Mouse (Mus musculus) midbrain, embryonic 14.5 days (tissue): ENCODE results near the gene Hnrnpa1. TPM values are rescaled to one million over a fixed set of nuclear protein-coding genes. Genes with fewer than 3 reads are reported as not detected.
"Not testable (repeated sequence)": the region's sequence is repeated elsewhere in the genome, so short reads cannot be mapped to it uniquely, and the experiment has no call there.

ENCODE experiments used
- ATAC-seq: fragments of 200-750 bp; cut with Nextera tagmentation; 2 replicates; pipeline ENCODE4 v1.8.0; 2017; ENCODE audit warnings: moderate number of reproducible peaks, moderate library complexity; ENCODE audit not compliant: low FRiP score, low TSS enrichment
- DNase-seq: peaks from one replicate; pipeline ENCODE4 v3.0.0-alpha.2; 2015
- H3K27ac ChIP-seq: fragments of 300-500 bp; sonication (generic); replicated peaks from 2 replicates; pipeline ENCODE4 v1.5.1; 2014; ENCODE audit warnings: mild to moderate bottlenecking, low read depth, low read length, moderate library complexity
- H3K27me3 ChIP-seq: fragments of 300-500 bp; sonication (generic); 2 replicates; pipeline ENCODE4 v1.6.1; 2014; ENCODE audit warnings: low read length, control low read depth, mixed read lengths; ENCODE audit not compliant: control insufficient read depth, insufficient read depth
- H3K36me3 ChIP-seq: fragments of 300-500 bp; sonication (generic); 2 replicates; pipeline ENCODE4 v1.6.1; 2014; ENCODE audit warnings: low read length, control low read depth; ENCODE audit not compliant: control insufficient read depth, insufficient read depth
- H3K4me1 ChIP-seq: fragments of 300-500 bp; sonication (generic); 2 replicates; pipeline ENCODE4 v1.6.1; 2014; ENCODE audit warnings: mild to moderate bottlenecking, antibody characterized with exemption, low read length, control low read depth; ENCODE audit not compliant: control insufficient read depth, insufficient read depth
- H3K4me2 ChIP-seq: fragments of 300-500 bp; sonication (generic); 2 replicates; pipeline ENCODE4 v1.6.1; 2014; ENCODE audit warnings: mild to moderate bottlenecking, low read length, moderate library complexity
- H3K4me3 ChIP-seq: fragments of 300-500 bp; sonication (generic); replicated peaks from 2 replicates; pipeline ENCODE4 v1.5.1; 2014; ENCODE audit warnings: low read depth, low read length
- H3K9ac ChIP-seq: fragments of 300-500 bp; sonication (generic); replicated peaks from 2 replicates; pipeline ENCODE4 v1.6.1; 2014; ENCODE audit warnings: mild to moderate bottlenecking, low read length, moderate library complexity
- H3K9me3 ChIP-seq: fragments of 300-500 bp; sonication (generic); 2 replicates; pipeline ENCODE4 v1.6.1; 2016; ENCODE audit warnings: low read length, control low read depth, mixed read lengths; ENCODE audit not compliant: control insufficient read depth
- WGBS: fragments of 180-500 bp; shearing (Covaris S2); extraction: QIAGEN DNeasy Blood & Tissue Kit; methylation state at CpG from one replicate; pipeline ENCODE4 v1.1.7; 2014; 5-methylcytosine and 5-hydroxymethylcytosine counted together
- polyA plus RNA-seq: library from polyadenylated mRNA; unstranded; fragments of >200 nt; fragmentation: Nextera tagmentation; extraction: Ambion mirVana; gene quantifications from 2 replicates; pipeline ENCODE4 v1.2.1, GENCODE M21; 2014

Gene Hnrnpa1
- polyA plus RNA-seq, 1 experiment from 2014 or later, result 768 TPM

GRCm38 (mm10) chr15:103248401-103249313 is 8.4 kb downstream of the Hnrnpa1 start:
- Histone ChIP-seq H3K27me3 (no peaks in the 10 kb centered on the region), H3K9ac (no peak overlapping the region), H3K9me3 (no peaks in the 10 kb centered on the region), H3K4me3 (no peak overlapping the region), H3K4me2 (no peak overlapping the region), H3K27ac (no peak overlapping the region), H3K36me3 (peaks cover 52% of the 10 kb centered on the region), H3K4me1 (peaks cover 3% of the 10 kb centered on the region)
- no peak for DNase-seq
- 88% methylated on average over 28 of the region's 28 CpGs for WGBS
- no peak; the same call in 1 of the 2 replicates for ATAC-seq

GRCm38 (mm10) chr15:103249511-103249910 is 9.3 kb downstream of the Hnrnpa1 start:
- peaks cover 48% of the 10 kb centered on the region for H3K36me3 ChIP-seq
- ATAC-seq, H3K4me1 ChIP-seq, H3K9me3 ChIP-seq, H3K9ac ChIP-seq, DNase-seq, H3K4me2 ChIP-seq, H3K27ac ChIP-seq, H3K4me3 ChIP-seq, H3K27me3 ChIP-seq: not testable (repeated sequence)
- WGBS, result 83% methylated on average over 6 of the region's 6 CpGs

- Histone ChIP-seq H3K4me3 (no peak overlapping the region), H3K27me3 (0 out of 2 replicates have a peak, but pooled peaks cover 4% of the 10 kb centered on the region), H3K27ac (no peak overlapping the region), H3K4me2 (no peak overlapping the region), H3K9me3 (no peaks in the 10 kb centered on the region), H3K9ac (no peak overlapping the region), H3K36me3 (peaks cover 42% of the 10 kb centered on the region), H3K4me1 (peaks cover 6% of the 10 kb centered on the region)
- 44% methylated on average over 2 of the region's 2 CpGs for WGBS
- DNase-seq, result peak; percentile 50
- no peak for ATAC-seq
Observed at GRCm38 (mm10) chr15:103250195-103250740, 10.0 kb downstream of the Hnrnpa1 start.

GRCm38 (mm10) chr15:103251595-103251994 is 11.4 kb downstream of the Hnrnpa1 start:
- Histone ChIP-seq H3K27me3 (0 out of 2 replicates have a peak, but pooled peaks cover 4% of the 10 kb centered on the region), H3K4me3 (no peak overlapping the region), H3K27ac (no peak overlapping the region), H3K4me1 (peaks cover 6% of the 10 kb centered on the region; the same call in 1 of the 2 replicates), H3K36me3 (peaks cover 30% of the 10 kb centered on the region), H3K9ac (no peak overlapping the region), H3K9me3 (no peaks in the 10 kb centered on the region), H3K4me2 (no peak overlapping the region)
- WGBS, result 78% methylated on average over 1 of the region's 1 CpGs
- DNase-seq (no peak), ATAC-seq (no peak)

GRCm38 (mm10) chr15:103252660-103253059 is 12.4 kb downstream of the Hnrnpa1 start:
- peaks cover 19% of the 10 kb centered on the region for H3K36me3 ChIP-seq
- H3K9ac ChIP-seq, result no peak overlapping the region
- WGBS, result 89% methylated on average over 3 of the region's 3 CpGs
- H3K4me3 ChIP-seq, result no peak overlapping the region
- H3K27ac ChIP-seq, result no peak overlapping the region
- ATAC-seq, result no peak
- H3K27me3 ChIP-seq, result 0 out of 2 replicates have a peak, but pooled peaks cover 4% of the 10 kb centered on the region
- no peak for DNase-seq
- H3K4me2 ChIP-seq, result no peak overlapping the region
- peaks cover 6% of the 10 kb centered on the region; the same call in 1 of the 2 replicates for H3K4me1 ChIP-seq
- no peaks in the 10 kb centered on the region for H3K9me3 ChIP-seq

GRCm38 (mm10) chr15:103253352-103253751 is 13.1 kb downstream of the Hnrnpa1 start:
- DNase-seq (no peak), ATAC-seq (no peak)
- peaks cover 6% of the 10 kb centered on the region; the same call in 1 of the 2 replicates for H3K4me1 ChIP-seq
- no peak overlapping the region for H3K4me3 ChIP-seq
- H3K27ac ChIP-seq, result no peak overlapping the region
- no peak overlapping the region for H3K4me2 ChIP-seq
- 96% methylated on average over 1 of the region's 1 CpGs for WGBS
- H3K9me3 ChIP-seq, result no peaks in the 10 kb centered on the region
- H3K9ac ChIP-seq, result no peak overlapping the region
- H3K36me3 ChIP-seq, result peaks cover 12% of the 10 kb centered on the region
- H3K27me3 ChIP-seq, result 0 out of 2 replicates have a peak, but pooled peaks cover 4% of the 10 kb centered on the region

GRCm38 (mm10) chr15:103255169-103255568 is 14.9 kb downstream of the Hnrnpa1 start:
- ATAC-seq (no peak; the same call in 1 of the 2 replicates), DNase-seq (peak; percentile 34)
- peaks cover 6% of the 10 kb centered on the region; the same call in 1 of the 2 replicates for H3K4me1 ChIP-seq
- H3K4me2 ChIP-seq, result peak overlapping the region; percentile 66
- peak overlapping the region; percentile 52 for H3K9ac ChIP-seq
- no peak overlapping the region for H3K27ac ChIP-seq
- H3K27me3 ChIP-seq, result 0 out of 2 replicates have a peak, but pooled peaks cover 4% of the 10 kb centered on the region
- under 1% methylated on average over 25 of the region's 25 CpGs for WGBS
- H3K36me3 ChIP-seq, result no peaks in the 10 kb centered on the region
- peak overlapping the region; percentile 28 for H3K4me3 ChIP-seq
- no peaks in the 10 kb centered on the region for H3K9me3 ChIP-seq

- DNase-seq (no peak), ATAC-seq (no peak)
- no peak overlapping the region for H3K4me3 ChIP-seq
- no peak overlapping the region for H3K27ac ChIP-seq
- 0 out of 2 replicates have a peak, but pooled peaks cover 4% of the 10 kb centered on the region for H3K27me3 ChIP-seq
- H3K36me3 ChIP-seq, result no peaks in the 10 kb centered on the region
- H3K9ac ChIP-seq, result no peak overlapping the region
- H3K4me2 ChIP-seq, result no peak overlapping the region
- H3K4me1 ChIP-seq, result peaks cover 6% of the 10 kb centered on the region; the same call in 1 of the 2 replicates
- WGBS, result 88% methylated on average over 6 of the region's 6 CpGs
- H3K9me3 ChIP-seq, result no peaks in the 10 kb centered on the region
Observed at GRCm38 (mm10) chr15:103256210-103256986, 16.2 kb downstream of the Hnrnpa1 start.
